Mouse (Mus musculus): Measurements from ENCODE around the gene Sfxn2. TPM values are rescaled to one million over a fixed set of nuclear protein-coding genes. Genes with fewer than 3 reads are reported as not detected.

The Sfxn2 gene
- polyA plus RNA-seq, 1 experiment = 6.0 TPM

- Histone ChIP-seq H3K36me3 (ENCODE audit: control insufficient read depth, insufficient read depth, low read length, poor library complexity, severe bottlenecking) (no peaks in the 10 kb centered on the region), H3K27me3 (ENCODE audit: control insufficient read depth, insufficient read depth, low read length, poor library complexity, severe bottlenecking) (no peaks in the 10 kb centered on the region)
- TF ChIP-seq POLR2A (IDR thresholded peaks at IDR 0.05; ENCODE audit: insufficient read depth, low read length) (no peak), CTCF (IDR thresholded peaks at IDR 0.05; ENCODE audit: low read depth, low read length) (peak; percentile 65), EP300 (IDR thresholded peaks at IDR 0.05; ENCODE audit: insufficient read depth, low read depth, low read length) (no peak)
Observed at GRCm38 (mm10) chr19:46607424-46607823, 34.3 kb downstream of the Sfxn2 start.

GRCm38 (mm10) chr19:46608158-46608557 is 35.0 kb downstream of the Sfxn2 start:
- H3K9me3 ChIP-seq (replicated peaks; ENCODE audit: control insufficient read depth, insufficient read depth, low read length, poor library complexity, severe bottlenecking) = no peaks in the 10 kb centered on the region
- H3K4me3 ChIP-seq (ENCODE audit: low read depth, low read length) = no peak overlapping the region
- H3K9ac ChIP-seq (ENCODE audit: low read depth, poor library complexity, severe bottlenecking) = no peak overlapping the region
- no peak for TF ChIP-seq CTCF (IDR thresholded peaks at IDR 0.05; ENCODE audit: low read depth, low read length)
- TF ChIP-seq POLR2A (IDR thresholded peaks at IDR 0.05; ENCODE audit: insufficient read depth, low read length) = no peak
- no peak for TF ChIP-seq EP300 (IDR thresholded peaks at IDR 0.05; ENCODE audit: insufficient read depth, low read depth, low read length)
- H3K4me1 ChIP-seq (ENCODE audit: control insufficient read depth, insufficient read depth, low read length) = no peaks in the 10 kb centered on the region
- no peaks in the 10 kb centered on the region for H3K27me3 ChIP-seq (ENCODE audit: control insufficient read depth, insufficient read depth, low read length, poor library complexity, severe bottlenecking)
- H3K36me3 ChIP-seq (ENCODE audit: control insufficient read depth, insufficient read depth, low read length, poor library complexity, severe bottlenecking) = no peaks in the 10 kb centered on the region
- no peak overlapping the region for H3K27ac ChIP-seq (ENCODE audit: insufficient read depth, low read length)

More at GRCm38 (mm10) chr19:46607424-46607823, 34.3 kb downstream of the Sfxn2 start:
- Histone ChIP-seq H3K4me3 (ENCODE audit: low read depth, low read length) (no peak overlapping the region), H3K4me1 (ENCODE audit: control insufficient read depth, insufficient read depth, low read length) (no peaks in the 10 kb centered on the region), H3K9ac (ENCODE audit: low read depth, poor library complexity, severe bottlenecking) (no peak overlapping the region), H3K9me3 (replicated peaks; ENCODE audit: control insufficient read depth, insufficient read depth, low read length, poor library complexity, severe bottlenecking) (no peaks in the 10 kb centered on the region), H3K27ac (ENCODE audit: insufficient read depth, low read length) (no peak overlapping the region)

DNA sequence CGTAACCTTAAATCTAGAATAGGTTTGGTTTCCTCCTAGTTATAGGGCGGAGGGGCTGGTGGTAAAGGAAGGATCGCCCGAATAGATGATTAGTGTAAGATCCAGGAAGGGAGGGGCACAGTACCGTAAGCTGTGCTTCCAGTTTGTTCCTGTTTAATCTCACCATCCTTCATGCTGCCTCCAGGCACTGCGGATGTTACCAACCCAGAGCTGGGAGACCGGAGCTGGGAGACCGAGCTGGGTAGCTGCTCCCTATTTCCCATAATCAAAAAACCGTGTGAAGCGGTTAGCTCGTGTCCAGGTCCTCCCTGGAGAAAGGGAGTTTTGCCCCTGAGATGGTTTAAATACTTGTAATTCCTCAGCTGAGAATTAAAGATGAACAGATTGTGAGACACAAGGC is 43.2 kb downstream of the Sfxn2 start:
- Histone ChIP-seq H3K4me1 (ENCODE audit: control insufficient read depth, insufficient read depth, low read length) (peaks cover 8% of the 10 kb centered on the region), H3K9me3 (replicated peaks; ENCODE audit: control insufficient read depth, insufficient read depth, low read length, poor library complexity, severe bottlenecking) (no peaks in the 10 kb centered on the region), H3K27me3 (ENCODE audit: control insufficient read depth, insufficient read depth, low read length, poor library complexity, severe bottlenecking) (no peaks in the 10 kb centered on the region), H3K27ac (ENCODE audit: insufficient read depth, low read length) (peak overlapping the region; percentile 84), H3K36me3 (ENCODE audit: control insufficient read depth, insufficient read depth, low read length, poor library complexity, severe bottlenecking) (no peaks in the 10 kb centered on the region), H3K4me3 (ENCODE audit: low read depth, low read length) (no peak overlapping the region), H3K9ac (ENCODE audit: low read depth, poor library complexity, severe bottlenecking) (no peak overlapping the region)
- TF ChIP-seq POLR2A (IDR thresholded peaks at IDR 0.05; ENCODE audit: insufficient read depth, low read length) (no peak), CTCF (IDR thresholded peaks at IDR 0.05; ENCODE audit: low read depth, low read length) (no peak), EP300 (IDR thresholded peaks at IDR 0.05; ENCODE audit: insufficient read depth, low read depth, low read length) (no peak)

GRCm38 (mm10) chr19:46617361-46617760 is 44.2 kb downstream of the Sfxn2 start:
- TF ChIP-seq CTCF (IDR thresholded peaks at IDR 0.05; ENCODE audit: low read depth, low read length) (no peak), EP300 (IDR thresholded peaks at IDR 0.05; ENCODE audit: insufficient read depth, low read depth, low read length) (no peak), POLR2A (IDR thresholded peaks at IDR 0.05; ENCODE audit: insufficient read depth, low read length) (no peak)
- Histone ChIP-seq H3K9ac (ENCODE audit: low read depth, poor library complexity, severe bottlenecking) (no peak overlapping the region), H3K36me3 (ENCODE audit: control insufficient read depth, insufficient read depth, low read length, poor library complexity, severe bottlenecking) (no peaks in the 10 kb centered on the region), H3K9me3 (replicated peaks; ENCODE audit: control insufficient read depth, insufficient read depth, low read length, poor library complexity, severe bottlenecking) (no peaks in the 10 kb centered on the region), H3K27ac (ENCODE audit: insufficient read depth, low read length) (no peak overlapping the region), H3K4me1 (ENCODE audit: control insufficient read depth, insufficient read depth, low read length) (peaks cover 8% of the 10 kb centered on the region), H3K27me3 (ENCODE audit: control insufficient read depth, insufficient read depth, low read length, poor library complexity, severe bottlenecking) (no peaks in the 10 kb centered on the region), H3K4me3 (ENCODE audit: low read depth, low read length) (no peak overlapping the region)

- Histone ChIP-seq H3K4me3 (ENCODE audit: low read depth, low read length) (no peak overlapping the region), H3K9me3 (replicated peaks; ENCODE audit: control insufficient read depth, insufficient read depth, low read length, poor library complexity, severe bottlenecking) (no peaks in the 10 kb centered on the region), H3K4me1 (ENCODE audit: control insufficient read depth, insufficient read depth, low read length) (peaks cover 11% of the 10 kb centered on the region), H3K9ac (ENCODE audit: low read depth, poor library complexity, severe bottlenecking) (no peak overlapping the region), H3K27ac (ENCODE audit: insufficient read depth, low read length) (no peak overlapping the region), H3K36me3 (ENCODE audit: control insufficient read depth, insufficient read depth, low read length, poor library complexity, severe bottlenecking) (no peaks in the 10 kb centered on the region), H3K27me3 (ENCODE audit: control insufficient read depth, insufficient read depth, low read length, poor library complexity, severe bottlenecking) (no peaks in the 10 kb centered on the region)
- TF ChIP-seq EP300 (IDR thresholded peaks at IDR 0.05; ENCODE audit: insufficient read depth, low read depth, low read length) (no peak), POLR2A (IDR thresholded peaks at IDR 0.05; ENCODE audit: insufficient read depth, low read length) (no peak), CTCF (IDR thresholded peaks at IDR 0.05; ENCODE audit: low read depth, low read length) (no peak)
Observed at GRCm38 (mm10) chr19:46618322-46618721, 45.2 kb downstream of the Sfxn2 start.

GRCm38 (mm10) chr19:46619001-46619400 is 45.8 kb downstream of the Sfxn2 start:
- Histone ChIP-seq H3K4me1 (ENCODE audit: control insufficient read depth, insufficient read depth, low read length) (peaks cover 13% of the 10 kb centered on the region), H3K27ac (ENCODE audit: insufficient read depth, low read length) (no peak overlapping the region)

More at GRCm38 (mm10) chr19:46619001-46619400, 45.8 kb downstream of the Sfxn2 start:
- Histone ChIP-seq H3K9ac (ENCODE audit: low read depth, poor library complexity, severe bottlenecking) (no peak overlapping the region), H3K27me3 (ENCODE audit: control insufficient read depth, insufficient read depth, low read length, poor library complexity, severe bottlenecking) (no peaks in the 10 kb centered on the region), H3K4me3 (ENCODE audit: low read depth, low read length) (no peak overlapping the region), H3K36me3 (ENCODE audit: control insufficient read depth, insufficient read depth, low read length, poor library complexity, severe bottlenecking) (no peaks in the 10 kb centered on the region), H3K9me3 (replicated peaks; ENCODE audit: control insufficient read depth, insufficient read depth, low read length, poor library complexity, severe bottlenecking) (no peaks in the 10 kb centered on the region)
- no peak for TF ChIP-seq EP300 (IDR thresholded peaks at IDR 0.05; ENCODE audit: insufficient read depth, low read depth, low read length)
- TF ChIP-seq CTCF (IDR thresholded peaks at IDR 0.05; ENCODE audit: low read depth, low read length) = no peak
- no peak for TF ChIP-seq POLR2A (IDR thresholded peaks at IDR 0.05; ENCODE audit: insufficient read depth, low read length)

Measured in ES-Bruce4 (cell line).